Mouse (Mus musculus) small intestine, adult 2 months (tissue): ENCODE data around the gene 4930404N11Rik.

Source experiments
- CTCF ChIP-seq: fragments of 200-500 bp; IDR thresholded peaks from 2 replicates; pipeline ENCODE4 v1.5.1; 2012; ENCODE audit warnings: low read depth, mild to moderate bottlenecking, control low read depth, inconsistent platforms, low read length, moderate library complexity, mixed read lengths; ENCODE audit not compliant: insufficient replicate concordance, insufficient read length; ENCODE audit errors: extremely low read depth
- POLR2A ChIP-seq: fragments of 200-500 bp; IDR thresholded peaks from 2 replicates; pipeline ENCODE4 v1.6.1; 2012; ENCODE audit warnings: low read depth, mild to moderate bottlenecking, control low read depth, inconsistent platforms, low read length, moderate library complexity

GRCm38 (mm10) chr10:81322444-81322843, 43.2 kb downstream of the 4930404N11Rik start:
- TF ChIP-seq CTCF (no peak), POLR2A (no peak)
